Mouse (Mus musculus) heart, postnatal 0 days (tissue): ENCODE results near the gene Ranbp10. TPM values are rescaled to one million over a fixed set of nuclear protein-coding genes. Genes with fewer than 3 reads are reported as not detected.
A peak's percentile ranks its signal among the peaks of the same experiment; 100 is the strongest.

Experiments used
- ATAC-seq: fragments of 200-750 bp; cut with Nextera tagmentation; 2 replicates; pipeline ENCODE4 v1.8.0; 2017; ENCODE audit warnings: low read depth, moderate number of reproducible peaks, moderate library complexity; ENCODE audit not compliant: insufficient read depth
- DNase-seq: peaks from one replicate; pipeline ENCODE4 v3.0.0-alpha.2; 2016; ENCODE audit warnings: low spot score
- H3K27ac ChIP-seq: fragments of 300-500 bp; sonication (generic); 2 replicates; pipeline ENCODE4 v1.5.1; 2014; ENCODE audit warnings: low read depth, mild to moderate bottlenecking
- H3K27me3 ChIP-seq: fragments of 300-500 bp; sonication (generic); 2 replicates; pipeline ENCODE4 v1.6.1; 2014; ENCODE audit warnings: low read length, mixed read lengths; ENCODE audit not compliant: control insufficient read depth, insufficient read depth
- H3K36me3 ChIP-seq: fragments of 300-500 bp; sonication (generic); replicated peaks from 2 replicates; pipeline ENCODE4 v1.6.1; 2014; ENCODE audit warnings: low read length, mixed read lengths; ENCODE audit not compliant: control insufficient read depth, insufficient read depth
- H3K4me1 ChIP-seq: fragments of 300-500 bp; sonication (generic); 2 replicates; pipeline ENCODE4 v1.6.1; 2014; ENCODE audit warnings: antibody characterized with exemption; ENCODE audit not compliant: control insufficient read depth, insufficient read depth
- H3K4me2 ChIP-seq: fragments of 300-500 bp; sonication (generic); 2 replicates; pipeline ENCODE4 v1.6.1; 2014; ENCODE audit warnings: low read depth, mild to moderate bottlenecking, low read length, moderate library complexity
- H3K4me3 ChIP-seq: fragments of 300-500 bp; sonication (generic); 2 replicates; pipeline ENCODE4 v1.5.1; 2014; ENCODE audit warnings: low read depth, low read length
- H3K9ac ChIP-seq: fragments of 300-500 bp; sonication (generic); replicated peaks from 2 replicates; pipeline ENCODE4 v1.6.1; 2014; ENCODE audit warnings: low read depth, low read length, mixed read lengths
- H3K9me3 ChIP-seq: fragments of 300-500 bp; sonication (generic); replicated peaks from 2 replicates; pipeline ENCODE4 v1.6.1; 2016; ENCODE audit warnings: low read length; ENCODE audit not compliant: control insufficient read depth
- CTCF ChIP-seq: IDR thresholded peaks from 2 replicates; pipeline ENCODE4 v1.5.1; 2016; ENCODE audit warnings: antibody characterized with exemption, control low read depth, low read depth
- EP300 ChIP-seq: IDR thresholded peaks from 2 replicates; pipeline ENCODE4 v1.6.1; 2016; ENCODE audit warnings: antibody characterized with exemption, low read depth
- WGBS: fragments of 180-500 bp; shearing (Covaris S2); extraction: QIAGEN DNeasy Blood & Tissue Kit; methylation state at CpG from one replicate; pipeline ENCODE4 v1.1.7; 2014; 5-methylcytosine and 5-hydroxymethylcytosine counted together
- polyA plus RNA-seq: library from polyadenylated mRNA; unstranded; fragments of >200 nt; fragmentation: Nextera tagmentation; extraction: Ambion mirVana; gene quantifications from 2 replicates; pipeline ENCODE4 v1.2.1, GENCODE M21; 2015
- total RNA-seq: library from RNA; depleted of rRNA; stranded (reverse); fragments of >200 nt; gene quantifications from 2 replicates; pipeline ENCODE4 v1.2.3, GENCODE M21; 2014; ENCODE audit warnings: low replicate concordance

Ranbp10 gene
- total and polyA plus RNA-seq, 2 experiments from 2014 or later, result 6.7 to 8.7 TPM

- Histone ChIP-seq H3K9ac (no peak overlapping the region), H3K36me3 (peaks cover 57% of the 10 kb centered on the region), H3K4me3 (no peak overlapping the region), H3K27ac (no peak overlapping the region), H3K27me3 (no peaks in the 10 kb centered on the region), H3K4me1 (no peaks in the 10 kb centered on the region), H3K9me3 (no peaks in the 10 kb centered on the region), H3K4me2 (no peak overlapping the region)
- 82% methylated on average over 5 of the region's 5 CpGs for WGBS
- TF ChIP-seq EP300 (no peak), CTCF (no peak)
- ATAC-seq, result no peak
- no peak for DNase-seq
These were observed 58.5 kb downstream of the Ranbp10 start for GRCm38 (mm10) chr8:105768485-105769257.

DNA sequence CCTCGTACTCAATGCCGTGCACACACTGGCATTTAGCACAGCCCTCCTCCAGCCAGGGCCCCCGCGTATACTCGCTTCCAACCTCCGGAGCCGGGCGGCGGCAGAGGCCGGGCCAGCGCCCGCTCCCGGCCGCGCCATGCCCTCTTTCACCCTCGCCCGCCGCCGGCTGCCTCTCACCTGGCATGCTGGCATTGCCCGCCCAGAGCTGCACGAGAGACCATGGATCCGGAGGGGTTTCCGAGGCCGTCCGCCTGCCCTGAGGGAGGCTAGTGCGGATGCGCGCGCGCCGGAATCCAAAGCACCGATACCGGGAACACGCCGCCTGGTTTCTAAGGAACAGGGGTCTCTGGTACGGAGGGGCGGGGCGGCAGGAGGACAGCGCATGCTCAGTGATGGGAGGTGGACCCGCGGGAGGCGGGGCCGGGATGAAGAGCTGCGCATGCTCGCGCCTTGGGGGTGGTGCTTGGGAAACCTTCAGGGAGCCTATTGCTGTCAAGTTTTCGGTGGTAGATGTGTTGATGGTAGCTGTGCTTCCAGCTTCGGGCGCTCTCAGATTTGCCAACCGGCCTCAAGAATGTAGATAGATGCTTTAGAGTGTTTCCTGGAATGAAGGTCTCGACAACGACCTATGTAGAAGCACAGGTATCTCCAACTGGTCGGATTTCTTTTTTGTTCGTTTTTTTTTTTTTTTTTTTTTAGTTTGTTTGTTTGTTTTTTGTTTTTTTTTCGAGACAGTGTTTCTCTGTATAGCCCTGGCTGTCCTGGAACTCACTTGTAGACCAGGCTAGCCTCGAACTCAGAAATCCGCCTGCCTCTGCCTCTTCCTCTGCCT is 68.7 kb downstream of the Ranbp10 start, which contains the start of gene Gfod2:
Gene Gfod2 (minus strand): TSS at position 388 of the 832 bp plus-strand sequence.
- peak within 1 kb of the TSS; percentile 54 for H3K27ac ChIP-seq
- WGBS, result 2% methylated on average over 57 of the region's 57 CpGs
- H3K9me3 ChIP-seq, result no peaks in the 10 kb centered on the region
- peak; percentile 100 for ATAC-seq
- peak within 1 kb of the TSS; percentile 79 for H3K4me3 ChIP-seq
- H3K36me3 ChIP-seq, result no peaks in the 10 kb centered on the region
- TF ChIP-seq CTCF (no peak), EP300 (no peak)
- peaks cover 12% of the 10 kb centered on the region; the same call in 1 of the 2 replicates for H3K4me1 ChIP-seq
- DNase-seq, result peak; percentile 96
- peak within 1 kb of the TSS; percentile 56 for H3K9ac ChIP-seq
- H3K27me3 ChIP-seq, result no peaks in the 10 kb centered on the region
- peak within 1 kb of the TSS; percentile 78 for H3K4me2 ChIP-seq

DNA sequence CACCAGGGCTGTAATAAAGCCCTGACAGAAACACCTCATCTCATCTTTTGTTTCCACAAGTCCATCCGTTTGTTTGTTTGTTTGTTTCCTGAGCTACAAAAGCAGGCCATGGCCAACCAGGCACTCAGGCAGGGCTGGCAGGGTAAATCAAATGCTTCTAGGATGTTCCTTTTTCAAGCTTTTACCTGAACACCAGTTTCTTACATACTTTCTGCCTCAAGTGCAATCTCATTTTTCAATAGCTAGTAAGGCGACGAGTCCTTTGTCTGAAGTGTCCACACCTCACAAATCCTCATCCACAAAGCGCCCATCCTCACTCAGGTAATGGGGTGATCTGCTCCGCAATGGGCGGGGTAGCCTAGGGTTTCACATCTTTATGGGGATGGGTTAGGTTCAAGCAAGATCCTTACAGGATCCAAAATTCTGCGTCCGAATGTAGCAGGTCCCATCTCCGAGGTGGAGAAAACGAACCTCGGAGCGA is 69.3 kb downstream of the Ranbp10 start:
- DNase-seq (no peak), ATAC-seq (no peak)
- 5% methylated on average over 12 of the region's 12 CpGs for WGBS
- no peaks in the 10 kb centered on the region for H3K9me3 ChIP-seq
- H3K9ac ChIP-seq, result peak overlapping the region; percentile 56
- H3K4me2 ChIP-seq, result peak overlapping the region; percentile 78
- H3K4me3 ChIP-seq, result peak overlapping the region; percentile 79
- H3K27me3 ChIP-seq, result no peaks in the 10 kb centered on the region
- H3K36me3 ChIP-seq, result no peaks in the 10 kb centered on the region
- peak overlapping the region; percentile 54 for H3K27ac ChIP-seq
- TF ChIP-seq EP300 (no peak), CTCF (no peak)
- peaks cover 12% of the 10 kb centered on the region; the same call in 1 of the 2 replicates for H3K4me1 ChIP-seq

DNA sequence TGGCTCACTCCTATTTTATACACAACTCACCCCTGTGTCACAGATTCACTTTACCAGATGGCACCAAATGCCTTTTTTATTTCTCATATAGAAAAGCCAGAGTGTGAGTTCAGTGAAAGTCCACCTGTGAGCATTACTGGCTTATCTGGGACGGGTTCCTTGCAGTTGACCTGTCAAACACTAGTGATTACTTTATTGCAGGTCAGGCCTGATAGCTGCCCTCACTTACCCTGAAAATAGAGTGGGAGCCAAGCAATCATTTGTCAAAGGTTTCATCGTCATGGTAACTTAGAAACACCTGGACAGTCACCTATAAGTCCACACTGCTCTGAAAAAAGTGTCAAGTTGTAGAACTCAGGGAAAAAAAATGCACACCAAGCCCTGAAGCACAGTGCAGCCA is 72.5 kb downstream of the Ranbp10 start:
- WGBS, result 83% methylated on average over 2 of the region's 2 CpGs
- Histone ChIP-seq H3K4me2 (no peak overlapping the region), H3K36me3 (no peaks in the 10 kb centered on the region), H3K27me3 (no peaks in the 10 kb centered on the region), H3K4me3 (no peak overlapping the region), H3K4me1 (peaks cover 28% of the 10 kb centered on the region), H3K9ac (no peak overlapping the region), H3K9me3 (no peaks in the 10 kb centered on the region), H3K27ac (no peak overlapping the region)
- TF ChIP-seq CTCF (no peak), EP300 (no peak)
- no peak for ATAC-seq
- no peak for DNase-seq

GRCm38 (mm10) chr8:105753916-105754315 is 73.2 kb downstream of the Ranbp10 start:
- no peak overlapping the region for H3K4me2 ChIP-seq
- no peak for ATAC-seq
- no peak overlapping the region for H3K9ac ChIP-seq
- TF ChIP-seq CTCF (no peak), EP300 (no peak)
- H3K4me3 ChIP-seq, result no peak overlapping the region
- 59% methylated on average over 2 of the region's 2 CpGs for WGBS
- H3K9me3 ChIP-seq, result no peaks in the 10 kb centered on the region
- H3K4me1 ChIP-seq, result peaks cover 23% of the 10 kb centered on the region
- no peak overlapping the region for H3K27ac ChIP-seq
- H3K27me3 ChIP-seq, result no peaks in the 10 kb centered on the region
- no peak for DNase-seq
- no peaks in the 10 kb centered on the region for H3K36me3 ChIP-seq
